Mouse (Mus musculus) MEL (cell line): ENCODE measurements around the gene Fam199x. TPM values are rescaled to one million over a fixed set of nuclear protein-coding genes. Genes with fewer than 3 reads are reported as not detected.

Source experiments
- DNase-seq: peaks from one replicate; pipeline ENCODE4 v3.0.0; 2011; ENCODE audit warnings: low read depth, low spot score
- H3K27ac ChIP-seq: 2 replicates; pipeline ENCODE4 v1.5.1; 2012; ENCODE audit warnings: low read depth, mild to moderate bottlenecking, control low read depth, low read length, moderate library complexity; ENCODE audit not compliant: control insufficient read depth
- H3K27me3 ChIP-seq, 2 experiments: fragments of 150-350 bp in 1 of 2; sonication (generic) in 1 of 2; 2 replicates each; pipeline ENCODE4 v1.6.1; 2012; ENCODE audit warnings: low read length in 2 of 2, mild to moderate bottlenecking in 2 of 2, improper control_type of control experiment in 1 of 2, moderate library complexity in 1 of 2; ENCODE audit not compliant: insufficient read depth in 2 of 2, control insufficient read depth in 1 of 2
- H3K36me3 ChIP-seq, 2 experiments: 2 replicates each; pipeline ENCODE4 v1.6.1; 2012 to 2014; ENCODE audit warnings: low read length in 2 of 2, improper control_type of control experiment in 1 of 2, inconsistent platforms in 1 of 2, mild to moderate bottlenecking in 1 of 2; ENCODE audit not compliant: insufficient read depth in 2 of 2, control insufficient read depth in 1 of 2
- H3K4me1 ChIP-seq, 2 experiments: fragments of 150-350 bp in 1 of 2; sonication (generic) in 1 of 2; 2 replicates each; pipeline ENCODE4 v1.6.1; 2012; ENCODE audit warnings: low read length in 2 of 2, improper control_type of control experiment in 1 of 2, mild to moderate bottlenecking in 1 of 2; ENCODE audit not compliant: insufficient read depth in 2 of 2, control insufficient read depth in 1 of 2
- H3K4me3 ChIP-seq, 2 experiments: fragments of 150-350 bp in 1 of 2; sonication (generic) in 1 of 2; 2 replicates each; pipeline ENCODE4 v1.5.1; 2012; ENCODE audit warnings: low read depth in 2 of 2, low read length in 2 of 2, mild to moderate bottlenecking in 2 of 2, moderate library complexity in 2 of 2, control low read depth in 1 of 2, improper control_type of control experiment in 1 of 2; ENCODE audit not compliant: control insufficient read depth in 1 of 2, insufficient read depth in 1 of 2
- H3K79me2 ChIP-seq: 2 replicates; pipeline ENCODE4 v1.6.1; 2012; ENCODE audit warnings: mild to moderate bottlenecking, low read length, moderate library complexity; ENCODE audit not compliant: control insufficient read depth, poor library complexity, insufficient read depth
- H3K9ac ChIP-seq: 2 replicates; pipeline ENCODE4 v1.6.1; 2012; ENCODE audit warnings: low read depth, mild to moderate bottlenecking, control low read depth, low read length, moderate library complexity; ENCODE audit not compliant: control insufficient read depth, poor library complexity, severe bottlenecking
- H3K9me3 ChIP-seq: fragments of 150-350 bp; sonication (generic); replicated peaks from 2 replicates; pipeline ENCODE4 v1.6.1; 2012; ENCODE audit warnings: mild to moderate bottlenecking, low read length, improper control_type of control experiment, moderate library complexity; ENCODE audit not compliant: insufficient read depth
- BHLHE40 ChIP-seq: IDR thresholded peaks from 2 replicates; pipeline ENCODE4 v1.6.1; 2012; ENCODE audit warnings: low read depth, mild to moderate bottlenecking, inconsistent platforms, low read length, improper control_type of control experiment, borderline replicate concordance
- CHD1 ChIP-seq: IDR thresholded peaks from 2 replicates; pipeline ENCODE4 v1.6.1; 2012; ENCODE audit warnings: low read depth, mild to moderate bottlenecking, inconsistent platforms, low read length, improper control_type of control experiment
- CHD2 ChIP-seq: IDR thresholded peaks from 2 replicates; pipeline ENCODE4 v1.6.1; 2011; ENCODE audit warnings: low read length, improper control_type of control experiment
- CTCF ChIP-seq, 3 experiments: IDR thresholded peaks in 2 of 3; conservative IDR thresholded peaks in 1 of 3; 2 replicates each; pipeline ENCODE4 v1.5.1; 2011 to 2012; ENCODE audit warnings: low read length in 3 of 3, low read depth in 2 of 3, mild to moderate bottlenecking in 2 of 3, improper control_type of control experiment in 1 of 3, inconsistent platforms in 1 of 3, mixed read lengths in 1 of 3, moderate library complexity in 1 of 3; ENCODE audit not compliant: control insufficient read depth in 1 of 3, insufficient read depth in 1 of 3, poor library complexity in 1 of 3, severe bottlenecking in 1 of 3
- ETS1 ChIP-seq: IDR thresholded peaks from 2 replicates; pipeline ENCODE4 v1.6.1; 2012; ENCODE audit warnings: low read depth, mild to moderate bottlenecking, inconsistent platforms, low read length, improper control_type of control experiment, moderate library complexity
- GATA1 ChIP-seq: IDR thresholded peaks from 2 replicates; pipeline ENCODE4 v1.6.1; 2011; ENCODE audit warnings: low read depth, low read length, improper control_type of control experiment
- MXI1 ChIP-seq: IDR thresholded peaks from 2 replicates; pipeline ENCODE4 v1.6.1; 2011; ENCODE audit warnings: mild to moderate bottlenecking, low read depth, low read length, improper control_type of control experiment
- MYB ChIP-seq: IDR thresholded peaks from 2 replicates; pipeline ENCODE4 v1.6.1; 2011; ENCODE audit warnings: mild to moderate bottlenecking, low read depth, low read length, improper control_type of control experiment
- NRF1 ChIP-seq: IDR thresholded peaks from 2 replicates; pipeline ENCODE4 v1.6.1; 2014; ENCODE audit warnings: low read depth, mild to moderate bottlenecking, inconsistent platforms, low read length, improper control_type of control experiment, moderate library complexity; ENCODE audit not compliant: poor library complexity, insufficient read depth, severe bottlenecking
- POLR2AphosphoS2 ChIP-seq: IDR thresholded peaks from 2 replicates; pipeline ENCODE4 v1.6.1; 2011; ENCODE audit warnings: low read length, improper control_type of control experiment
- RAD21 ChIP-seq: IDR thresholded peaks from 2 replicates; pipeline ENCODE4 v1.6.1; 2011; ENCODE audit warnings: mild to moderate bottlenecking, low read depth, low read length, improper control_type of control experiment
- SIN3A ChIP-seq: IDR thresholded peaks from 2 replicates; pipeline ENCODE4 v1.6.1; 2012; ENCODE audit warnings: low read length, improper control_type of control experiment, inconsistent platforms
- SMC3 ChIP-seq: IDR thresholded peaks from 2 replicates; pipeline ENCODE4 v1.6.1; 2011; ENCODE audit warnings: low read depth, low read length, improper control_type of control experiment
- TBP ChIP-seq: IDR thresholded peaks from 2 replicates; pipeline ENCODE4 v1.8.0; 2011; ENCODE audit warnings: low read depth, low read length, improper control_type of control experiment
- TCF12 ChIP-seq: IDR thresholded peaks from 2 replicates; pipeline ENCODE4 v1.6.1; 2014; ENCODE audit warnings: low read depth, mild to moderate bottlenecking, inconsistent platforms, low read length, improper control_type of control experiment, moderate library complexity
- USF1 ChIP-seq: IDR thresholded peaks from 2 replicates; pipeline ENCODE4 v1.6.1; 2014; ENCODE audit warnings: low read depth, mild to moderate bottlenecking, inconsistent platforms, low read length, improper control_type of control experiment, moderate library complexity
- USF2 ChIP-seq, 2 experiments: IDR thresholded peaks; 2 replicates each; pipeline ENCODE4 v1.6.1; 2011 to 2012; ENCODE audit warnings: improper control_type of control experiment in 2 of 2, low read length in 2 of 2, borderline replicate concordance in 1 of 2, inconsistent platforms in 1 of 2, low read depth in 1 of 2, mild to moderate bottlenecking in 1 of 2; ENCODE audit not compliant: insufficient read depth in 1 of 2
- ZC3H11A ChIP-seq: IDR thresholded peaks from 2 replicates; pipeline ENCODE4 v1.6.1; 2012; ENCODE audit warnings: low read depth, mild to moderate bottlenecking, inconsistent platforms, low read length, improper control_type of control experiment
- ZKSCAN1 ChIP-seq: IDR thresholded peaks from 2 replicates; pipeline ENCODE4 v1.6.1; 2012; ENCODE audit warnings: low read depth, mild to moderate bottlenecking, inconsistent platforms, low read length, improper control_type of control experiment, moderate library complexity
- ZMIZ1 ChIP-seq: IDR thresholded peaks from 2 replicates; pipeline ENCODE4 v1.6.1; 2012; ENCODE audit warnings: low read depth, mild to moderate bottlenecking, inconsistent platforms, low read length, improper control_type of control experiment, moderate library complexity
- polyA plus RNA-seq, 2 experiments: library from polyadenylated mRNA; stranded (reverse) in 1 of 2; unstranded in 1 of 2; fragments of >175 nt in 1 of 2; fragments of >200 nt in 1 of 2; gene quantifications; 2 replicates each; pipeline versions ENCODE4 v1.2.1 to v1.2.4; 2012; ENCODE audit warnings: low replicate concordance in 2 of 2, low read depth in 1 of 2; ENCODE audit not compliant: insufficient read length in 2 of 2, insufficient read depth in 1 of 2, missing spikeins in 1 of 2
- total RNA-seq: library from RNA; depleted of rRNA; stranded (reverse); fragments of 300-350 nt; gene quantifications from 2 replicates; pipeline ENCODE4 v1.2.3, GENCODE M21; 2012

Fam199x gene
- total and polyA plus RNA-seq, 3 experiments, result 5.9 to 10.4 TPM; not detected in 1

- TF ChIP-seq NRF1, result peak; percentile 29; the same call in 1 of the 2 replicates
- no peak for TF ChIP-seq USF2 (IDR thresholded peaks at IDR 0.05; ENCODE audit: borderline replicate concordance in 1 of 2, insufficient read depth in 1 of 2, low read depth in 1 of 2, low read length in 2 of 2)
Measured at GRCm38 (mm10) chrX:137049425-137050225, at the start of gene Fam199x (continued).

GRCm38 (mm10) chrX:137015099-137015709 is 34.2 kb upstream of the Fam199x start:
- DNase-seq, result peak; percentile 87
- no peak overlapping the region for H3K27ac ChIP-seq
- H3K9me3 ChIP-seq, result no peaks in the 10 kb centered on the region
- H3K27me3 ChIP-seq, result no peaks in the 10 kb centered on the region
- peak; percentile 83 for TF ChIP-seq SMC3
- no peak for TF ChIP-seq ETS1
- TF ChIP-seq ZMIZ1, result no peak
- no peak for TF ChIP-seq USF1
- TF ChIP-seq MXI1, result no peak
- TF ChIP-seq MYB, result no peak
- no peak for TF ChIP-seq SIN3A
- peak; percentile 49; the same call in 1 of the 2 replicates for TF ChIP-seq ZC3H11A
- no peak for TF ChIP-seq CHD2
- peak; percentile 69 for TF ChIP-seq RAD21
- TF ChIP-seq CTCF (IDR thresholded peaks at IDR 0.05 in 2 of 3, conservative IDR thresholded peaks at IDR 0.05 in 1 of 3; ENCODE audit: control insufficient read depth in 1 of 3, insufficient read depth in 1 of 3, low read depth in 2 of 3, low read length in 3 of 3, poor library complexity in 1 of 3, severe bottlenecking in 1 of 3), result peak; percentile 46 to 87 (median 71)
- no peak for TF ChIP-seq POLR2AphosphoS2
- TF ChIP-seq BHLHE40, result no peak
- no peak for TF ChIP-seq TBP
- no peak for TF ChIP-seq GATA1
- H3K36me3 ChIP-seq, result peaks cover 2 to 3% of the 10 kb centered on the region in 2 experiments; a peak in 3 of 4 replicates
- H3K79me2 ChIP-seq, result no peaks in the 10 kb centered on the region
- no peak overlapping the region for H3K9ac ChIP-seq
- no peaks in the 10 kb centered on the region; a peak in 1 of 4 replicates for H3K4me1 ChIP-seq
- H3K4me3 ChIP-seq, result no peak overlapping the region

- Histone ChIP-seq H3K27me3 (no peaks in the 10 kb centered on the region), H3K9me3 (no peaks in the 10 kb centered on the region), H3K4me3 (no peak overlapping the region), H3K79me2 (no peaks in the 10 kb centered on the region), H3K27ac (no peak overlapping the region), H3K9ac (no peak overlapping the region), H3K4me1 (no peaks in the 10 kb centered on the region; a peak in 1 of 4 replicates), H3K36me3 (peaks cover 2 to 3% of the 10 kb centered on the region in 2 experiments; a peak in 3 of 4 replicates)
- TF ChIP-seq CHD1 (no peak), TCF12 (no peak), CTCF (IDR thresholded peaks at IDR 0.05 in 2 of 3, conservative IDR thresholded peaks at IDR 0.05 in 1 of 3; ENCODE audit: control insufficient read depth in 1 of 3, insufficient read depth in 1 of 3, low read depth in 2 of 3, low read length in 3 of 3, poor library complexity in 1 of 3, severe bottlenecking in 1 of 3) (no peak), ZKSCAN1 (no peak)
- no peak for DNase-seq
Measured at GRCm38 (mm10) chrX:137017668-137018067, 31.7 kb upstream of the Fam199x start.
